19 mouse cellular contexts compared by ENCODE assay signal in the genomic region with DNA sequence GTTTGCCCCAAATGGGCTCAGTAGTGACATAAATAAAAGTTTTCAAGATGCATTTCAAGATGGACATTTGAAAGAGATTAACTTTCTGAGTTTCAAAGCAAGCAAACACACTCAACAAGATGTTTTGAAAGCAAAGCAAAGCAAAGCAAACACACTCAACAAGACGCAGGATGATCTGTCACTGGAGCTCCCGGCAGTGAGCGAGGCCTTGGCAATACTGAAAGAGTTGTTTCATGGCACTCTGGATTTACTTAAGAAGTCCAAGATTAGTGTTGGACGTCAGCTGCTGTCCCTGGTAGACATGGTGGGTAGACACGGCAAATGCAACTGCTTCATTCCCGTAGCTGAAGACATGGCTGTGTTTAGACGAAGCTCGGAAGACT. TPM values are rescaled to one million over a fixed set of nuclear protein-coding genes. Genes with fewer than 3 reads are reported as not detected.
"Had no signal": no experiment of that assay in that cellular context is flagged by ENCODE, and none has a peak within 500 bp of the region (broad histone marks: within the 10 kb centered on the region; RNA-seq: fewer than 3 reads in every experiment).

No protein-coding gene starts in this region.

- H3K4me3 ChIP-seq: limb, embryonic 10.5 days; limb, embryonic 13.5 days; liver, embryonic 12.5 days; liver, embryonic 15.5 days; midbrain, embryonic 12.5 days; midbrain, embryonic 15.5 days; myocyte; neural tube, embryonic 13.5 days had no signal

- H3K27me3 ChIP-seq: limb, embryonic 13.5 days; liver, embryonic 12.5 days; liver, embryonic 15.5 days; midbrain, embryonic 12.5 days; midbrain, embryonic 15.5 days; neural tube, embryonic 13.5 days had no signal

- H3K4me1 ChIP-seq: liver, embryonic 12.5 days; liver, embryonic 15.5 days; midbrain, embryonic 12.5 days; midbrain, embryonic 15.5 days had no signal

- H3K9me3 ChIP-seq: limb, embryonic 10.5 days; limb, embryonic 13.5 days; liver, embryonic 12.5 days; liver, embryonic 15.5 days; midbrain, embryonic 12.5 days; midbrain, embryonic 15.5 days; neural tube, embryonic 13.5 days had no signal

- H3K9ac ChIP-seq: limb, embryonic 13.5 days; liver, embryonic 12.5 days; liver, embryonic 15.5 days; midbrain, embryonic 12.5 days; midbrain, embryonic 15.5 days; neural tube, embryonic 13.5 days had no signal

- ATAC-seq: inflammation-experienced regulatory T-cells, adult 6 months; intestine, embryonic 16.5 days; liver, embryonic 12.5 days; midbrain, embryonic 15.5 days had no signal

- H3K27ac ChIP-seq: limb, embryonic 10.5 days; limb, embryonic 13.5 days; liver, embryonic 12.5 days; liver, embryonic 15.5 days; macrophage; midbrain, embryonic 12.5 days; midbrain, embryonic 15.5 days; neural tube, embryonic 13.5 days had no signal

- H3K4me2 ChIP-seq: limb, embryonic 13.5 days; liver, embryonic 12.5 days; liver, embryonic 15.5 days; midbrain, embryonic 12.5 days; midbrain, embryonic 15.5 days; neural tube, embryonic 13.5 days had no signal

- H3K36me3 ChIP-seq: limb, embryonic 10.5 days; limb, embryonic 13.5 days; liver, embryonic 12.5 days; liver, embryonic 15.5 days; midbrain, embryonic 12.5 days; midbrain, embryonic 15.5 days; neural tube, embryonic 13.5 days had no signal

- DNase-seq: kidney, adult 18-20 months; kidney, adult 9 months; kidney, postnatal 14 days; kidney, postnatal 4 days; liver; retina, postnatal 1 day; thymus, adult 18-20 months; thymus, postnatal 36 days had no signal

RNA-seq across cellular contexts. Expression of gene Rnf150, which starts 35.3 kb away (rescaled TPM):
- polyA plus RNA-seq: inflammation-experienced regulatory T-cells, adult 6 months had no signal
